Mouse (Mus musculus) embryonic facial prominence, embryonic 12.5 days (tissue): ENCODE results near the gene Dnaaf2. TPM values are rescaled to one million over a fixed set of nuclear protein-coding genes. Genes with fewer than 3 reads are reported as not detected.

Experiments
- microRNA-seq: library from miRNA; unstranded; fragments of <30 nt; microRNA quantifications from one replicate; pipeline ENCODE4, GENCODE M21; 2017
- polyA plus RNA-seq: library from polyadenylated mRNA; unstranded; fragments of >200 nt; fragmentation: Nextera tagmentation; extraction: Ambion mirVana; gene quantifications from 2 replicates; pipeline ENCODE4 v1.2.1, GENCODE M21; 2016

Dnaaf2 gene
- polyA plus RNA-seq, 1 experiment from 2014 or later: 15.0 TPM

Small RNA genes lying within 50 kb of the gene (microRNA-seq; reads per million reads assigned to microRNA genes)
- gene Gm47287 (not detected), gene Gm47295 (0.91 reads per million)

Other genes with a start within 250 kb of the Dnaaf2 start
- 1,602 and 1,617 TPM in 2 replicates for gene Rps29, start 39.2 kb downstream of the Dnaaf2 start, polyA plus RNA-seq
- gene Lrr1, start 29.6 kb downstream of the Dnaaf2 start, polyA plus RNA-seq: 23.6 and 23.9 TPM in 2 replicates
- gene Rpl36al, start 14.3 kb downstream of the Dnaaf2 start, polyA plus RNA-seq: 491 and 498 TPM in 2 replicates
- 56.9 TPM in 2 replicates for gene Mgat2, start 14.3 kb downstream of the Dnaaf2 start, polyA plus RNA-seq
- gene Gm49383, start 1.3 kb downstream of the Dnaaf2 start, polyA plus RNA-seq: 31.3 and 37.5 TPM in 2 replicates
- gene Gm49384, start 5.8 kb upstream of the Dnaaf2 start, polyA plus RNA-seq: 29.7 and 37.8 TPM in 2 replicates
- gene Pole2, start 29.8 kb upstream of the Dnaaf2 start, polyA plus RNA-seq: 25.8 and 26.7 TPM in 2 replicates
- 5.6 and 7.5 TPM in 2 replicates for gene Klhdc1, start 42.7 kb upstream of the Dnaaf2 start, polyA plus RNA-seq
- 199 and 203 TPM in 2 replicates for gene Klhdc2, start 98.3 kb upstream of the Dnaaf2 start, polyA plus RNA-seq
- 94.1 and 95.4 TPM in 2 replicates for gene Nemf, start 158.7 kb upstream of the Dnaaf2 start, polyA plus RNA-seq
- 68.5 and 72.2 TPM in 2 replicates for gene Arf6, start 173.7 kb upstream of the Dnaaf2 start, polyA plus RNA-seq
- 2.4 and 3.7 TPM in 2 replicates for gene Gm9887, start 174.0 kb upstream of the Dnaaf2 start, polyA plus RNA-seq